Mouse (Mus musculus) forebrain, embryonic 16.5 days (tissue): ENCODE measurements at regions not wholly inside any gene's neighbourhood (a gene's known extent, or its start where the extent isn't known, plus 50 kb on each side); places are given as distances from the start of the nearest gene placed in this dataset.

Source experiments
- ATAC-seq: fragments of 200-750 bp; cut with Nextera tagmentation; 2 replicates; pipeline ENCODE4 v1.8.0; 2017; ENCODE audit warnings: mild to moderate bottlenecking, moderate library complexity
- H3K27ac ChIP-seq: fragments of 300-500 bp; sonication (generic); 2 replicates; pipeline ENCODE4 v1.5.1; 2014; ENCODE audit warnings: low read length, control low read depth
- H3K27me3 ChIP-seq: fragments of 300-500 bp; sonication (generic); replicated peaks from 2 replicates; pipeline ENCODE4 v1.6.1; 2014; ENCODE audit warnings: low read length; ENCODE audit not compliant: control insufficient read depth, insufficient read depth
- H3K36me3 ChIP-seq: fragments of 300-500 bp; sonication (generic); 2 replicates; pipeline ENCODE4 v1.6.1; 2014; ENCODE audit not compliant: control insufficient read depth, insufficient read depth
- H3K4me1 ChIP-seq: fragments of 300-500 bp; sonication (generic); replicated peaks from 2 replicates; pipeline ENCODE4 v1.6.1; 2014; ENCODE audit warnings: low read length; ENCODE audit not compliant: control insufficient read depth, insufficient read depth
- H3K4me2 ChIP-seq: fragments of 300-500 bp; sonication (generic); 2 replicates; pipeline ENCODE4 v1.6.1; 2014; ENCODE audit warnings: mild to moderate bottlenecking, low read length, control low read depth
- H3K4me3 ChIP-seq: fragments of 300-500 bp; sonication (generic); replicated peaks from 2 replicates; pipeline ENCODE4 v1.5.1; 2014; ENCODE audit warnings: mild to moderate bottlenecking, low read length, control low read depth
- H3K9ac ChIP-seq: fragments of 300-500 bp; sonication (generic); replicated peaks from 2 replicates; pipeline ENCODE4 v1.6.1; 2014; ENCODE audit warnings: low read depth, low read length, control low read depth
- H3K9me3 ChIP-seq: fragments of 300-500 bp; sonication (generic); 2 replicates; pipeline ENCODE4 v1.6.1; 2016; ENCODE audit warnings: low read length; ENCODE audit not compliant: control insufficient read depth
- WGBS: fragments of 180-500 bp; shearing (Covaris S2); extraction: QIAGEN DNeasy Blood & Tissue Kit; methylation state at CpG from one replicate; pipeline ENCODE4 v1.1.7; 2014; 5-methylcytosine and 5-hydroxymethylcytosine counted together

DNA sequence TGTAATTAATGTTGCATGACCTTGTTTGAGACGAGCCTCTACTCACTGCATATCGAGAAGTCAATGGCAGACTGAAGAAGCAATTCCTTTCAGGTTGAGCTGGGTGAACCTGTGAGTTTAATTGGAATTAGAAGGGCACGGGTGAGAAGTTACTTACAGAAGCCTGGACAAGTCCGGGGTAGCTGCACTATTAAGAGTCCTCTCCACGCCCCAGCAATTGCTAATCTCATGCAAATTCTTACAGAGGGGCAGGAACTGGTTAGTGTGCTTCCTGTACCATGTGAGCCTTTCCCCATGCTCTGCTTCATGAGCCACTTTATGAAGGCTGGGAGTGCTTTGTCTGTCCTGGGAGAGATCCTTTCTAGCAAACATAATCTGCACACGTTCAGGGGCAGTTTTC, 142.5 kb downstream of the Dkk1 start:
- 76% methylated on average over 6 of the region's 6 CpGs for WGBS
- no peak overlapping the region for H3K9ac ChIP-seq
- H3K4me2 ChIP-seq = no peak overlapping the region
- H3K36me3 ChIP-seq = no peaks in the 10 kb centered on the region
- ATAC-seq = no peak
- H3K27ac ChIP-seq = no peak overlapping the region
- H3K4me3 ChIP-seq = no peak overlapping the region
- H3K4me1 ChIP-seq = no peaks in the 10 kb centered on the region
- H3K27me3 ChIP-seq = no peaks in the 10 kb centered on the region
- H3K9me3 ChIP-seq = no peaks in the 10 kb centered on the region

DNA sequence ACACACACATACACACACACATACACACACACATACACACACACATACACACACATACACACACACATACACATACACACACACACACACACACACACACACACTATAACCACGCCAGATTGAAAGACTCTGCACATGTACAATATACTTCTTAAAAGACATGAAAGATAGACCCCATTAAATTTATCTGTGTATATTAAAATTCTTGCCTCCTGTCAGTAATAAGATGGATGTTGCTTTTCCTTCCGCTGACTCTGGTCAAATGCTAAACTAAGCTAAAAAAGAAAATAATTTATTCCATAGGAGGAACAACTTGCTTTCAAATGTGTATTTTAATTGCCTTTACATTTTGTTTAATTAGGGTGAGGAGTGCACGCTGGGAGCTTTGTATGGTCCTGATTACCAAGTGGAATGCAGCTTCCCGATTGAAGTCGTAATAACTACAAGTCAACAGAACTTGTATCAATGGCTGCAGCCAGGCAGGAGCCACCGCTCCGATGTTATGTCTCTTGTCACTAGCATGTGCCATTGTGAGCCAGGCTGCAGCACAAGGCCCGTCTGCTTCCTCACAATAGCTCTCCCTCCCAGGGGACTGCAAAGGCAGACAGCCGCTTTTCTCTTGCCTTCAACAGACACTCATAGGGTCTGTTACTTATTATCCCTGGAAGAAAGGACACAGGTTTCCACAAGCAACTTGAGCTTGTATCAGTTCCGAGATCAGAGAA, 129.7 kb downstream of the Dkk1 start:
- Histone ChIP-seq H3K9me3 (no peaks in the 10 kb centered on the region), H3K4me1 (peaks cover 5% of the 10 kb centered on the region), H3K4me2 (peak overlapping the region; percentile 34), H3K4me3 (no peak overlapping the region), H3K9ac (peak overlapping the region; percentile 35; the same call in 1 of the 2 replicates), H3K36me3 (no peaks in the 10 kb centered on the region), H3K27me3 (no peaks in the 10 kb centered on the region), H3K27ac (no peak overlapping the region)
- peak; percentile 80 for ATAC-seq
- WGBS = 6% methylated on average over 10 of the region's 10 CpGs

GRCm38 (mm10) chr19:30425627-30426026, 123.8 kb downstream of the Dkk1 start:
- H3K9me3 ChIP-seq = no peaks in the 10 kb centered on the region
- H3K4me1 ChIP-seq = no peaks in the 10 kb centered on the region
- H3K27me3 ChIP-seq = no peaks in the 10 kb centered on the region
- H3K9ac ChIP-seq = no peak overlapping the region
- no peak overlapping the region for H3K4me3 ChIP-seq
- H3K36me3 ChIP-seq = no peaks in the 10 kb centered on the region
- WGBS = 83% methylated on average over 2 of the region's 2 CpGs
- H3K27ac ChIP-seq = no peak overlapping the region
- H3K4me2 ChIP-seq = no peak overlapping the region
- ATAC-seq = no peak

DNA sequence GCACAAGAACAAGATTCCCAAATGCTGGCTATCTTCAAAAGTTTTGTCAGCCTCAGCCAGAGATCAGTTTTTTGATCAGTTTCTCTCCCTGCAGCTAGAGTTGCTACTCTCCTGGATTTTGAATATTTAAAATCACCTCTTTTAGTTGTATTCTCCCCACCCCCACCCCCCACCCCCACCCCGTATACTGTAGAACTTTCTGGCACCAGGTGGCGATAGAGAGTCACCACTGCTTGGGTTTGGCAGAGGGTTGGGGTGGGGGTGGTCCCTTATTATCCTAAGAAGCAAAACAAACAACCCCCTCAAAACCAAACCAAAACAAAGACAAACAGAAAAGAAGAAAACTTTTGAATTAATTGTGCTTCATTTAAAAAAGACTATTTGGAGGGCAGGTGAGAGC, 122.0 kb downstream of the Dkk1 start:
- H3K9me3 ChIP-seq = no peaks in the 10 kb centered on the region
- no peak overlapping the region for H3K27ac ChIP-seq
- no peak overlapping the region for H3K4me2 ChIP-seq
- whole genome bisulfite sequencing = 5% methylated on average over 2 of the region's 2 CpGs
- no peak for ATAC-seq
- no peaks in the 10 kb centered on the region for H3K36me3 ChIP-seq
- no peaks in the 10 kb centered on the region for H3K4me1 ChIP-seq
- H3K4me3 ChIP-seq = no peak overlapping the region
- no peaks in the 10 kb centered on the region for H3K27me3 ChIP-seq
- no peak overlapping the region for H3K9ac ChIP-seq

DNA sequence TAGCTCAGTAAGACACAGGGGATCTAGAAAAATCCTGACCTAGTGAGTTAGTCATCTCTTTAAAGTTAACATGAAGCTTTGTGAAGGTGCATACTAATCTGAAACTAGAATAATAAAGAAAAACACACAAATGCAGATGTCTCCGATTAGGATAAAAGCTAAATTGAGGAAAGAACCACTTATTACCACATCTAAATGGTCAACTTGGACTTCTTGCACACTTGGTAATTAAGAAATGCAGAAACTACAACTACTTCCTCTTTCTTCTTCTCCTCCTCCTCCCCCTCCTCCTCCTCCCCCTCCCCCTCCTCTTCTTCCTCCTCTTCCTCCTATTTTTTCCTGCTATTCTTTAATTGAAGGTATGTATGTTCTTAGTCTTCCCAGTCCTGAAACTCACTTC, 116.3 kb downstream of the Dkk1 start:
- H3K4me2 ChIP-seq = no peak overlapping the region
- 94% methylated on average over 1 of the region's 1 CpGs for WGBS
- H3K27me3 ChIP-seq = no peaks in the 10 kb centered on the region
- no peak for ATAC-seq
- no peaks in the 10 kb centered on the region for H3K4me1 ChIP-seq
- no peak overlapping the region for H3K9ac ChIP-seq
- H3K9me3 ChIP-seq = no peaks in the 10 kb centered on the region
- H3K4me3 ChIP-seq = no peak overlapping the region
- no peaks in the 10 kb centered on the region for H3K36me3 ChIP-seq
- no peak overlapping the region for H3K27ac ChIP-seq

DNA sequence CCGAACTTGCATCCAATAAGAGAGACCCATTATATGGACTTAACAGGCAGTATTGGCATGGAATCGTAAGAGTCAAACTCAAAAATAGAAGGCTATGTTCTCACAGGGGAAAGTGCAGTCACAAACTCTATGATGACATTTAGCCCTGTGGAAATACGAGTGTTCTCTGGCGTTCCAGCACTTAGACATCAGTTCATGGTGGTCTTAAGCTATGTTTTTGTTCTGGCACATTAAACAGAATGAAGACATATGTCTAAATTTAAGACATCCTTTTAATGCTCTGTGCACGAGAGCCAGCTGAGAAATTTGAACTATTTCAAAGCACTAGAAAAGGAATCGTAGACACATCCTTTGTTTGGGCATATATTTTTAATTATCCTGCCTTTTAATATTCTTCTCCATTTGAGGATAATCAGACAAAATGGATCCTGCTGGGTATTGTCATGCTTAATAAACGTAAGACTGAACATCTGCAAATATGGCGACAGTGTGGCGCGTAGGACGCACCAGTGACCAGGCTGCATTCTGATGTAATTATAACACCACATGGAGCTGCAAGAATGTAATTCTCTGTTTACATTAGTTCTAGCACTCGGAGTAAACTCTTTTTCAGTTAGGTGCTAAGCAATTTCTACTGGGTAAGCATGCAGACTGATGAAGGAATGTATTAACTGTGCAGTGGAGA, 114.3 kb downstream of the Dkk1 start:
- Histone ChIP-seq H3K4me3 (no peak overlapping the region), H3K27me3 (no peaks in the 10 kb centered on the region), H3K9me3 (no peaks in the 10 kb centered on the region), H3K9ac (no peak overlapping the region), H3K4me1 (no peaks in the 10 kb centered on the region), H3K4me2 (no peak overlapping the region), H3K27ac (no peak overlapping the region), H3K36me3 (no peaks in the 10 kb centered on the region)
- 78% methylated on average over 12 of the region's 12 CpGs for WGBS
- no peak for ATAC-seq

GRCm38 (mm10) chr19:30450869-30451542, 98.5 kb downstream of the Dkk1 start:
- H3K27ac ChIP-seq = no peak overlapping the region
- no peak overlapping the region for H3K4me2 ChIP-seq
- no peak; the same call in 1 of the 2 replicates for ATAC-seq

GRCm38 (mm10) chr19:30451543-30451920, 97.9 kb downstream of the Dkk1 start:
- Histone ChIP-seq H3K27me3 (no peaks in the 10 kb centered on the region), H3K36me3 (no peaks in the 10 kb centered on the region), H3K4me3 (no peak overlapping the region), H3K9ac (no peak overlapping the region), H3K4me2 (no peak overlapping the region), H3K4me1 (no peaks in the 10 kb centered on the region), H3K9me3 (no peaks in the 10 kb centered on the region), H3K27ac (no peak overlapping the region)
- peak; percentile 61 for ATAC-seq
- WGBS = 71% methylated on average over 8 of the region's 8 CpGs

More at GRCm38 (mm10) chr19:30450869-30451542, 98.5 kb downstream of the Dkk1 start:
- Histone ChIP-seq H3K4me3 (no peak overlapping the region), H3K9ac (no peak overlapping the region), H3K36me3 (no peaks in the 10 kb centered on the region), H3K4me1 (no peaks in the 10 kb centered on the region), H3K27me3 (no peaks in the 10 kb centered on the region), H3K9me3 (no peaks in the 10 kb centered on the region)
- 83% methylated on average over 13 of the region's 13 CpGs for WGBS

DNA sequence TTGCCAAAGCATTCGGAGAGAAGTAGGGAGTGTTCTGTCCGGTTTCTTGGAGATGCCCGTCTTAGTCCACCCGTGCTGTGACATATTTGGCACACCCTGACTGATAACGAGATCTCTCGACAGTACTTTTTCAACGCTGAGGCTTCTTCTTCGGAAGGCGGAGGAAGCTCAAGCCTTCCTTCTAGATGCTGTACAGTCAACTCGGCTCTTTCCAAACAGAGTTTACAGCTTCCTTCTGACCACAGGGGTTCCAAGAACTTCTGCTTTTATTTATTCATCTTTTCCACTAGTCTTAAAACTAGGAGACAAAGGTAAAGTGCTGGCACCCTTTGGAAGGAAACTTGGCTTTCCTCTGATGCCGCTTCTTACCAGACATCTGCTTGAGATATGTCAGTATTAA, 96.8 kb downstream of the Dkk1 start:
- H3K9ac ChIP-seq = no peak overlapping the region
- no peaks in the 10 kb centered on the region for H3K27me3 ChIP-seq
- no peaks in the 10 kb centered on the region for H3K36me3 ChIP-seq
- H3K27ac ChIP-seq = no peak overlapping the region
- no peak overlapping the region for H3K4me3 ChIP-seq
- no peaks in the 10 kb centered on the region for H3K4me1 ChIP-seq
- 93% methylated on average over 11 of the region's 11 CpGs for WGBS
- no peak overlapping the region for H3K4me2 ChIP-seq
- no peak for ATAC-seq
- no peaks in the 10 kb centered on the region for H3K9me3 ChIP-seq
